Mouse (Mus musculus) spleen, postnatal 14 days (tissue): Measurements from ENCODE around the gene Gpr18.

Experiments used
- DNase-seq, 2 experiments: peaks; one replicate each; pipeline ENCODE4 v3.0.0; 2021 to 2022; ENCODE audit warnings: low spot score in 2 of 2

Gpr18 gene

DNA sequence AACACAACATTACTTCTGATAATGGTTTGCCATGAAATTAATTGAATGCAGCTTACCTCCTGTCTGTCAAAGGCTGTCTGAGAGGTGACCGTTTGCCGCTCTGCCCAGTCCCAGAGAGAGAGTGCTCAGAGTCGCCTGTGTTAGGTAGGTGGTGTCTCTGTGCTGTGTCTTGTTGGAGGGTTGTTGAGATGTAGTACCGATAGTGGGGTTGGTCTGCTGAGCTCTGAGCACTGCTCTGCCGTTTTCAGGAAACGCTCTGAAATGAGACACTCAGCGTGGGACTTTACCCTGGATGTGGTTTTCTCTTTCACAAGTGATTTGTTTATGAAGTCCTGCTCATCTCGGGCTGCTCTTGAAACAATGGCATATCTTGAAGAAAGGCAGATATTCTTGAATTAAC, at the start of gene Gpr18:
Gene Gpr18, minus strand, starts transcription at position 161 of the 400 bp plus-strand sequence.
- peak; percentile 31 to 38 for DNase-seq

DNA sequence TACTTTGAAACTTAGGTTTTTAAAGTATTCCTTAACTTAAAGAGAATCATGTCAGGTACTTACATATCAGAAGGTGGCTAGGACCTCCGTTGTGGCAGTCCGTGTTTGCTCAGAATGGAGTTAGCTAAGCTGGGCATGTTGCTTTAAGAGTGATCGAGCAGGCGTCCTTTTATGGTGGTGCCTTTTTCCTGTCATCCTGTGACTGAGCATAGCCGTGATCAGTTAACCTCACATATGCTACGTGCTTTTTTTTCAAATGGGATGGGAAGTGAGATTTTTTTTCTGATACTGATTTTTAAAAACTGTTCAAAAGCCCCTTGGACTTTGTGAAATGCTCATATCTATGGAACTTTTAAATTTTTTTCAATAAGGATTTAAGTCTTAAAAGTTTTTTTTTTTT, 49.4 kb upstream of the Gpr18 start, which contains the start of gene Gpr183:
Gene Gpr183, minus strand, starts transcription at position 206 of the 400 bp plus-strand sequence.
- no peak for DNase-seq

DNA sequence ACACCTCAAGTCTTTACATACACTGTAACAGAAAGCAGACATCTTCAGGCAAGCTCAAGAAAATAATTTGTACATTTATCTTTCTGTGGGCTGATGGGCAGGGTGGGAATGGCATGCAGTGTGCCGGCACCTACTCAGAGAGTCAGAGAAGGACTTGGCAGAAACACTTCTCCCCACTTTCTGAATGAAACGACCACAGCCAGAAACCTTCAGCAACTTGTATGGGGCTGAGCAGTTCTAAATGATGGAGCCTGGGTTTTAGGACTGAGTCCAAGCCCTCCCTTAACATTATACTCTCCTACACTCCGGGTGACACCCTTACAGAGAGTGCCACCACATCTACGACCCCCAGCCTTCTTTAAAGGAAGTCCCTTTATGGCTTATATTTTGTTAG, 48.4 kb upstream of the Gpr18 start:
- DNase-seq = no peak

DNA sequence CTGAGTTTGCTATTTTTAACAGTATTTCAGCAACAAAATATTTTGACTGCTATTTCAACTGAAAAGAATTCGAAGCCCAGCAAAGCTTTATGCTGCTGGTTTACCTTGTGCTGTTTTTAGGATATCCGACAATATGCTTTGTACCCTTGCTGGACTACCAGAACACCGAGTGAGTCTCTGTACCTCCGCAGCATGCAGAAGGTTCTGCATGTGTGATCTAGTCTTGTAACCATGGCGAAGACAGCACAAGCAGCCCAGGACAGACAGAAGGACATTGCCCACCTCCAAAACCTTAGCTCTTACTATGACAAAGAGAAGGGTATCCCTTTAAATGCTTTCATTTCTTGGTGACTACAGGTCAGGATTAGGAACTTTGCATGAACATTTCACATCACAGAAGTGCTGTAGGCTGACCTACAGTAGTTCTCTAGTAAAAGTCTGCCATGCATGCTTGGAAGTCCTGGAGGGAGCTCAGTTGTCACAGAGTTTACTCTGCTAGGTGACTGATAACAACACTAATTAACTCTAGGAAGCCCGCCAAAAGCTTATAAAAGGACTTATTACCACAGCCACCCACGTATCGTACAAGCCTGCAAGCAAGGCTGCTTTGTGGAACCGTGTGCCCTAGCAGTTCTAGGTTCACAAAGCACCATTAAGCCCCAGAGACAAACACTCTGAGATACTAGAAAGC, 47.8 kb upstream of the Gpr18 start:
- no peak for DNase-seq

DNA sequence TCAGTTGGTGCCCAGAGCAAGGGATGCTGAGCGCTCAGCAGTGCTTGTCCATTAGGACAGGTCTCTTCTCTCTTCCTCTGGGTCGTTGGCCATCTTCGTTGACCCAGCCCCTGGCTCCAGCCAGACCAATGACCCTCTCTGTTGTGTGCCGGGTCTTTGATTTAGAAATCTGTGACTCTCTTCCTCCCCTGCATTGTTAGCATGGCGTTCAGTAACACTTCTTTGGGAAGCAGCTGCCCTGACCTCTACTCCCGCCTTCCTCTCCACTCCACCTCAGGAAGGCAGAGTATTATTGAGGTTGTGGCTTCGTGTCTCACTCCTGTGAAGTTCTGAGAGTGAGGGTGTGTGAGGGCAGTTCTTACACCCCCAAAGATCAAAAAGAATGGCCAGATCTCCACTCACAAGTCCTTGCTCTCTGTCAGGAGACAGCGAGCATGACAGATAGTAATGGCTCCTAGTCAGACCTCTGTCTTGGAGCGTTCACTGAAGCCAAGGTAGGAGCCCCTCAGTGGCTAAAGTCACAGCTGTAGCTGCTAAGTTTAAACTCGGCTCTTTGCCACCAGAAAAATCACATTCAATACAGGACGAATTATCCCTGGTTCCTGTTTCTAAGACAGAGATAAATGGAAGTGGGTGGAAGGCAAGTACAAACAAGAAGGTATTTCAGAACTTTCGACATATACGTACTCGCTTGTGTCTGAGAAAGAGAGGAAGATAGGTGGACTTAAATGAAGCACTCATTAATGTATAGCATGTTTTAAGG, 46.7 kb upstream of the Gpr18 start:
- no peak for DNase-seq

DNA sequence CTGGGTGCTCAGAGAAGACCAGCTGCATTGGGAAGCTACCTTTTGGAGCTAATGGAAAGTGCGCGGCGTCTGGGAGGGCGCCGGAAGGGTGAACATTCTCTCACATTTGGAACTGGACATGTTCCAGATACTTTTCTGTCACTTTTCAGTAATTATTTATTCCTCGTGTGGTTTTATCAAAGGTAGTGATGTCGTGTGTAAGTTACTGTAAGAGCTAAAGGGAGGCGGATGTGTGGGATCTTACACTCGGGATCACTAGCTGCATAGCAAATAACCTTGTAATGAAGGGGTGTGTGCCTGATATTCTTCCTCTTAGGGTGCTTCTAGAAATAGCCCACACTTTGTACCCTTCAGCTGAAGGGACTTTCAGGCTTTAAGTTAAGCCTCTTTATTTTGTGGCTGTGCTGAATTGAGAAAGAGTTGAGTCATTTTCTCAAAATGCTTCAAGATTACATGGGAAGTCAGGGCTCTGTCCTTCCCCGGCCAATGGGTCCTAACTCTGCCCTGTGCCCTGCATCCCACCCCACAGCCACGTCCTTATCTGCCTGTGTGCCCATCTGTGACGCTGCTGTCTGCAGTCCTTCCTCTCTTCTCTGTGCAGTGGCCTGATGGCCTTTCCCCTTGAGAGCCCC, 46.0 kb upstream of the Gpr18 start:
- no peak for DNase-seq

DNA sequence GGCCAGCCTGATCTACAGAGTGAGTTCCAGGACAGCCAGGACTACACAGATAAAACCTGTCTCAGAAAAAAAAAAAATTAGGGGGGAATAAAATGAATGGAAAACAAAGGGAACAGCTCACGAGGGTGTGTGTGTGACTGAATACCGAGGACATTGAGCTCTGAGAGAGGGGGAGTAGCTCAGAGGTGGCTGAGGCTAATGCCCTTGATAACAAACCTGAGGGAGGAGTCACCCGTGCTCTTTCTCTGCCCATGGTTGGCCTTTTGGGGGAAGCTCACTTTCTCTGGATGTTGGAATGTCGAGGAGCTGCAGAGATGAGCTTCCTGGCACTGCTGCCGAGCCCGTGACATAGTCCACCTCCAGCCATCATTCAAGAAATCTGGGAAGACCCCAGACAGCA, 45.4 kb upstream of the Gpr18 start:
- no peak for DNase-seq

DNA sequence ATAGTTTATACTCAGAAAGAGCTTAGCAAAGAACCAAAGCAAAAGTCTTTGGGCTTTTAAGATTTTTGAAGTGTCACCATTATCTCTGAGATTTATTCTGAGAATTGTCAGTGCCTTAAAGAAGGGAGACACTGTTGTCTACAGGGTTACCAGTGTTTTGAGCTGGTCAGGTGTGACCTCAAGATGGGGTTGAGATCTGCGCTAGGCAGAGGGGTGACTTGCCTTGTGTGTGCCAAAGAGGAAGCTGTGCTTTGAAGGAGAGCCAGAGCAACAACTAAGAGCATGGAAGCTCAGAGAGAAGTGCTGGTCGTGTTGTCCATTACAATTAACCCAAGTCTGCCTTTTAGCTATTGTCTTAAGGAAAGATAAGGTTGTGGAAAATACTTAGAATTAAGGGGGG, 45.0 kb upstream of the Gpr18 start:
- DNase-seq = no peak

DNA sequence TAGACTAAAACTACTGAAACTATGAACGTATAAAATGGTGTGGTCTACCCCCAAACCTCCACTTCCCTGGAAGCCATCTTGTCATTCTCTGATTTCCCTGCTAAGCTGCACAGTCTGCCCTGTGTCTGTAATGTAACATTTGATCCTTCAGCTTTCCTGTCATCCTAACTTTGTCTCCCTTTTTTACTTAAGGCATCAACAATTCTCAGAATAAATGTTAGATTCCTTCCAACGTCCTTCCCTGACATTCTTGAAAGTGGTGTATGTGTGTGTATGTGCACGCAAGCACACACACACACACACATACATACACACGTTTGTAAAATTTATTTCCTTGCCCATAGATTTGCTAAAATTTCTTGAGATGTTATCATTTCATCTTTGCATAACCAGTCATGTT, 44.5 kb upstream of the Gpr18 start:
- DNase-seq = no peak

DNA sequence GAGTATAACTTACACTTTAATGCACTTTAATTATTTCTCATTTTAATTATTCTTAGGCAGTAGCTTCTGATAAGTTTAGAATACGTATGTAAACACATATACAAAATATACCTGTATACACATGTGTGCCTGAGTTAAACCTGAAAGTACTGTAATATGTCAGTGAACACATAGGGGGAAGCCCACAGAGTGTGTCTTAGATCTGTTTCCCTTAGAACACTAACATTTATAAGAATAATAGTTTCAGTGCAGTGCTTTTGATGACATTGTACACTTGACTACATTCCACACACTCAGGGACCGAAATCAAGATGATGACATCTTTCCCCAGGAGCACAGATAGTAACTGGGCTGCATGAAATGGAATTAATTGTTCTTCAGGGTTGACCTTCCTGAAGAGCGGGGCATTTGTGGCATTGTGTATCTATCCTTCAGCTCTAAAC, 44.0 kb upstream of the Gpr18 start:
- DNase-seq = no peak

DNA sequence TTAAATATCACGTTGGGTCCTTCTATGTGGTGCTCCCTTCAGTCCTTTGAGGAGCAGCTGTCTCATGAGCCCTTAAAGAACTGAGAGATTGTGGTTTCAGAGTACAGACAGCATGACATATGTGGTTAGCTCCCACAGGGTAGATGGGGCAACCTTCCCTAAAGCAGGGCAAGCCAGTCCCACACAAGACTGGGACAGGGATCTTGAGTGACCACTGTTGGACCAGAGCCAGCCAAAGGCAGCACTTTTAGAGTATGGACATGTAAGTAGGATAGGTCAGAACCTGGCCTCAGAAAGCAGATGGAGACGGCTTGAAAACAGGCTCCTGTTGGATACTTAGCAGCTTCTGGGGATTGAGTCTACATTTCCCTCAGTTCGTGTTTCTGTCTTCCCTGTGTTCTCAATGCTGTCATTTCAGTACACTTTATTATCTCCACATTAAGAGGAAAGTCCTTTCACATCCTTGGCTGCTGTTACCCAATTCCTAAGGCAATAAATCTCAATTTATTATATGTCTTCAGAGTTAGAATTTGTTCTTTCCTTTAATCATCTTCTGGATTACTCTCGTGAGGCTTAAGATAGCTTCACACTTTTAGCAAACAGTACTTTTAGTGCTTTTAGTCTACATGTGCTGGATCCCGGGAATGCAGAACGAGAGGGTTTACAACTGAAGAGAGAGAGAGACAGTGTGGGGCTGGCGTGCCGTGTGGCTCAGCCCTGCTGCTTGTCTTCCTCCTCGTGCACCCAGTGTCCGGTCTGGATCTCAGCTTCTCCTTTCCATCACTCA, 43.4 kb upstream of the Gpr18 start:
- DNase-seq = no peak

DNA sequence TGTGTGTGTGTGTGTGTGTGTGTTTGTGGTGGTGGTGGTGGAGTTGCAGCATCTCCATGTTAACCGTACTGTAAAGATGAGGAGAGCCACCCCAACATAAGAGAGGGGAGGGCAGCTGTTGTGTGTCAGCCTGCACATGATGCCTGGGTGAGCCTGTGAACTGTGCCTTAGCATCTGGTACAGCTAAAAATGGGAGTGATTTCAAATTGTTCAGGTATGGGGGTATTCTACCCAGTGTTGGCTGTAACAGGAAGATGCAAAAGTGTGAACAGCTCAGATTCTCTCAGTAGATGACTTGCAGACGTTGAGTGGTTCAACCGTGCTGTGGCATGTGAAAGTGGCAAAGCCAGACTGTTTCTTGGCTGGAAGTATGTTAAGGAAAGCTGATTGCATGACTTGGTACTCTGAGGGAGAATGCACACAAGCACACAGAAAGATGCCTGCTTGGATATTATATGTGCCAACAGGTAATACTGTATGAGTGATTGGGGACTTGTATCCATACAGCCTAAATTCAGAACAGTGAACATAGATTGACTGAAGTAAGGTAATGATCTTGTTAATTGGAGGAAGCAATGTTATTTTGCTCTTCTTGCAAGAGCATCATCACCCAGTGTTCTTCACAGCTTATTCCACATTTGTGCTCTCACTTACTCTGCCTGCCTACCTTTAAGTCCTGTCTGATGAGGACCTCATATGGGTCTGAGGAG, 42.6 kb upstream of the Gpr18 start:
- DNase-seq = no peak

DNA sequence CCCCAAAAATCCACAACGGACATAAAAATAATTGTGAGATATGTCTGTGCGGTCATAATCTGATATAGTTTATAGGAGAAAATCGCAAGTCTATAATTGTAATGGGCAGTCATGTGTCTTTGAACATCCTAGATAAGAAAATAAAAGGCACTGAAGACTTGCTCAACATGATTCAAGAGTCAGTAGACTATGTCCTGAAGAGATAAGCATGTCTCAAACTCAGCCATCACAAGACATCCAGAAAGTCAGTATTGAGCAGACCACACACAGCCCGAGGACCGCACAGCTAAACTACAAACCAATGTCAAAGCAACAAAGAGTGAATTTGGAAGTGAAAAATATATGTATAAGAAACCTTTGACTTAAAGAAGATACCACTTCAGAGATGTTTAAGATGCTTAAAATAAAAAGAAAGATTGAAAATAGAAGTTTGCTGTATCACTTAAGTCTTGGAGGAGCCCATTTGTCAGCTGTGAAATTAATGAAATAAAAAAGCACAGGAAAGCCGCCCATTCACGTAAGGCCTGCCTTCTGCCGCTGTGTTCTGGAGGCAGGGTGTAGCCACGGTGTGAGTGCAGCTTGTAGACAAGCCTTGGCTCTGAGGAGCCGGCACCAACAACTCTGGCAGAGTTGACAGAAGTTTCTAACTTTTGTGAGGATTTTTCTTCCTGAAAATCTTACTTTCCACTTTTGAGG, 41.7 kb upstream of the Gpr18 start:
- no peak for DNase-seq

DNA sequence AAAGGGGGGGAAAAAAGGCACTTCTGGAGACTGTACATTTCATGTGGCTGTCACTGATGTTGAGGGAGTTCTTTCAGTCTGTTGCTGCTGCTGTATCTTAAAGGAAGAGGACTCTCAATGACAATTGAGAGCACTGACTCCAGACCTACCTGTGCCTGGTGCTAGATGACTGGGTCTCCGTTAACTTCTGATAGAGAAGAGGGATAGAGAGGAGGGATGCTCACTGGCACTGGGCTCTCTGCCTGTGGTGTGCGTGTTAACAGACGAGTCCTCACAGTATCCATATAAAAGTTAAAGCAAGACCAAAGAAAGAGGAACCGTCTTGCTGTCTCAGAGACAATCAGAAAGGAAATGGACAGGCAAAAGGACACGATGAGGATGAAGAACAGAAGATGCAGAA, 40.7 kb upstream of the Gpr18 start:
- no peak for DNase-seq

DNA sequence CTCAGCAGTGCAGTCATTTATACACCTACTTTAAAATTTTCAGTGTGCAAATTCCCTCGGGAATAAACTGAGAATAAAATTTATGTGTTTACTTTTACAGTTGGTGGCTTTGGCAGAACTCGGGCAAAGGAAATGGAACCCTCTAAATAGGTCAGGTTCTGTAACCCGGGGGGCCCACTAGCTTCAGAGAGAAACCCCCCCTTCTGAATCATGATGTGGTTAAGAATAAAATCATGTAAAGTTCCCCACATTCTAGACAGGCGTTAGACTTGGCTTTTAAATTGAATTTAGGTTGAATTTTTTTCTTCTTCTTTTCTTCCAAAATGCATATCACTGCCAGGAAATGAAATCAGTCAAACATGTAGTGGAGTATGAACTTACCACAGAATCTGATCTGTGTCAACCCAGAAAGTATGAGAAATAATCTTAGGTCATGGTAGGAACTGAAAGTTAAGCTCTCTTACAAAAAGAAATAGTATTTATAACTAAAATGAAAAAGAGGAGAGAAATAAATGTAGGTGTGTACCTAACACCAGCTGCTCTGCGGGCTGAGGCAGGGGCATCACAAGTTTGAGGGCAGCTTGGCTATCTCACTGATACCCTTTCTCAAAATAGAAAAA, 39.7 kb upstream of the Gpr18 start:
- no peak for DNase-seq

DNA sequence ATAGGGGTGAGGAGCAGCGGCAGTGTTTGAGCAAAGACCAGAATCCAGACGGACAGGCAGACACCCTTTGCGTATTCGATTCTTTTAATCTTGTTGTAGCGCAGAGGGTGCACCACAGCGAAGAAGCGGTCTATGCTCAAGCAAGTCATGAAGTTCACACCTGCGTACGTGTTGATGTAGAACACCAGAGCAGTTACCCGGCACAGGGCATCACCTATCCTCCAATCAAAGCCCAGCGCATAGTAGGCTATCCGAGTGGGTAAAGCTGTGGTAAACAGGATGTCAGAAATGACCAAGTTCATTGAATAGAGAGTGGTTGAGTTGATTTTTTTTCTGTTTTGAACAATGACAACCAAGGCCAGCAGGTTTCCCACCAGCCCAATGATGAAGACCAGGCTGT, 39.0 kb upstream of the Gpr18 start:
- DNase-seq = no peak

DNA sequence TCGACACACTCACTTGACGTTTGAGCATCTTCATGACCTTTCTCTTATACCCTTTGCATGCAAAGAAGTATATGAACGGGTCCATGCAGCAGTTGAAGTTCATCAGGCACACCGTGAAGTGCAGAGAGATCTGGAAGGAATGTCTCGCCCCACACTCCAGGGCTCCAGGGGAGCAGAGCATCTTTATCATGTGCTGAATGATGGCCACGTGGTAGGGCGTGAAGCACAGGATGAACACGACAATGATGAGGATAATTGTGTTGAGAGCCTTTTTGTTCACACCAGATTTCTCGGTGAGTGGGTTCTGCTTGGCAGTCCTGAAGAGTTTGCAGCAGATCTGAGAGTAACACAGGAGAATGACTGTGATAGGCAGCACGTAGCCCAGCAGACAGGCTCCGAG, 38.5 kb upstream of the Gpr18 start:
- no peak for DNase-seq

DNA sequence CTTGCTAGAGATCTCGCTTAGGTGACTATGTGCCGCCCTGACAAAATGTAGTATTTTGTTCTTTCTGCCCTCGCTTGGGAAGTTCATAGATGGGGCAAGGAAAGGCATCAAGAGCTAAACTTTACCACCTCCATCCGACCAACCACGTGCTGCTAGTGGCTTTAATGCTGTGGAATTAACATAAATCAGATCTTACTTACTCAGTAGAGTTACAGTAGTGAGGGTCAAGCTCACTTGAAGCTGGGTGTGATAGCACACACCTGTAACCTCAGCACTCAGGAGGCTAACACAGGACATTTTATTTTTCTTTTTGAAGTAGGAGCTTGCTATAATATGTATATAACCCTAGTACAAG, 36.4 kb upstream of the Gpr18 start:
- no peak for DNase-seq

DNA sequence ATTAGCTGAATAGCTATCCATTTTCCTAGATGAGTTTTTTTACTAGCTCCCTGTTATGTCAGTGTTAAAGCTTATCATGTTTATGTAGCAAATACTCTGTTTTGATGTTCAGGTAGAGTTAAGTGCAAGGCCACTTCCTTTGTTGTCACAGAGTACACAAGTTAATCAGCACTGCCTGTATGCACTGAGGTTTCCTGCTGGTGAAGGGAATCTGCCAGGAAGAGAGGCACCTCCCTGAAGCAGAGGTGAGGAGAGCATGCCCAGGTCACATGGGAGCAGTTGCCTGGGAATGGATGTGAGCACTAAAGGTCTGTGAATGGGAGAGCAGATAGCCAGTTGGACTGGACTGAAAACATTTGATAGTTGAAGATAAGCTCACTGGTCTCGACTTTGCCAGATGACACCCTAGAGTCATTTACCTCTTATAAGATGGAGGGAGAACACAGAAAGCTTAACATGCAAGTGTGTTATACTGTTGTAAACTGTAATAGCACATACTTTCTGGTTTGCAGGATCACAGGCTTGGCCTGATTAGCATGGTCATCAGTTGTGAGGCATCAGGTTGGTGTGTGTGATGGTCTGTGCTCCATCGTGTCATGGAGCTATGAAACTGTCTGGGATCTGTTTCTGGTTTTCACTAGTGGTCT, 35.9 kb upstream of the Gpr18 start:
- no peak for DNase-seq

DNA sequence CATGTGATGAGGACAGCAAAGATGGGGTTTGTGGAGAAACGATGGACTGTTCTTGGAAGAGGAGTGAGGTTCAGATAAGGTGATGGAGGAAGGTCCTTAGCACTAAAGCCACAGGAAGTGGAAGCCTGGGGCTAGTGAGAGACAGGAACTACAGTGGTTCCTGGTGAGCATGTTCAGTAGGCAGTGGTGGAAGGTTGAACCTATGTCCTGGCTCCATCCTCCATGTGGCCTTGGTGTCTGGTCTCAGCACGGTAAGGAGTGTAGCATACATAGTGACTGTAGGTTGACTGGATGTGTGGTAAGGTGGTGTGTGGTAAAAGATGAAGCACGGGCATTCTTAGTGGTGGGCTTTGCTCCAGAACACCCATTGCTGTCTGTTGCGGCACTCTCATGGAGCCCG, 34.3 kb upstream of the Gpr18 start:
- no peak for DNase-seq
